Mouse (Mus musculus) stomach, postnatal 0 days (tissue): ENCODE measurements around the gene Ssu2.

Source experiments
- CTCF ChIP-seq: IDR thresholded peaks from 2 replicates; pipeline ENCODE4 v1.5.1; 2016; ENCODE audit warnings: antibody characterized with exemption, low read depth, mild to moderate bottlenecking, moderate library complexity
- EP300 ChIP-seq: optimal IDR thresholded peaks from 2 replicates; pipeline ENCODE3; 2016; ENCODE audit warnings: antibody characterized with exemption

- TF ChIP-seq CTCF (no peak), EP300 (no peak)
Measured at GRCm38 (mm10) chr6:112365294-112365693, 22.5 kb downstream of the Ssu2 start.
